Mouse (Mus musculus) midbrain, postnatal 0 days (tissue): Measurements from ENCODE around the gene Prpf19. TPM values are rescaled to one million over a fixed set of nuclear protein-coding genes. Genes with fewer than 3 reads are reported as not detected.

ENCODE experiments used
- ATAC-seq: fragments of 200-750 bp; cut with Nextera tagmentation; 2 replicates; pipeline ENCODE4 v1.8.0; 2017; ENCODE audit warnings: moderate number of reproducible peaks, mild to moderate bottlenecking, moderate TSS enrichment, moderate library complexity; ENCODE audit not compliant: low FRiP score
- DNase-seq: peaks from one replicate; pipeline ENCODE4 v3.0.0-alpha.2; 2015; ENCODE audit warnings: low spot score
- H3K27ac ChIP-seq: fragments of 300-500 bp; sonication (generic); 2 replicates; pipeline ENCODE4 v1.5.1; 2014; ENCODE audit warnings: low read depth, mild to moderate bottlenecking, low read length, mixed read lengths
- H3K27me3 ChIP-seq: fragments of 300-500 bp; sonication (generic); 2 replicates; pipeline ENCODE4 v1.6.1; 2014; ENCODE audit warnings: low read length, control low read depth, mixed read lengths; ENCODE audit not compliant: insufficient read depth
- H3K36me3 ChIP-seq: fragments of 300-500 bp; sonication (generic); 2 replicates; pipeline ENCODE4 v1.6.1; 2014; ENCODE audit warnings: low read length, control low read depth, mixed read lengths; ENCODE audit not compliant: insufficient read depth
- H3K4me1 ChIP-seq: fragments of 300-500 bp; sonication (generic); 2 replicates; pipeline ENCODE4 v1.6.1; 2014; ENCODE audit warnings: mild to moderate bottlenecking, control low read depth, antibody characterized with exemption, low read length, mixed read lengths; ENCODE audit not compliant: insufficient read depth
- H3K4me2 ChIP-seq: fragments of 300-500 bp; sonication (generic); 2 replicates; pipeline ENCODE4 v1.6.1; 2014; ENCODE audit warnings: low read depth, mild to moderate bottlenecking, low read length, mixed read lengths; ENCODE audit not compliant: poor library complexity, severe bottlenecking
- H3K4me3 ChIP-seq: fragments of 300-500 bp; sonication (generic); 2 replicates; pipeline ENCODE4 v1.5.1; 2014; ENCODE audit warnings: low read depth, mild to moderate bottlenecking, low read length, moderate library complexity
- H3K9ac ChIP-seq: fragments of 300-500 bp; sonication (generic); replicated peaks from 2 replicates; pipeline ENCODE4 v1.6.1; 2014; ENCODE audit warnings: mild to moderate bottlenecking, low read length, moderate library complexity, mixed read lengths; ENCODE audit not compliant: poor library complexity, severe bottlenecking
- H3K9me3 ChIP-seq: fragments of 300-500 bp; sonication (generic); 2 replicates; pipeline ENCODE4 v1.6.1; 2016; ENCODE audit warnings: low read length, control low read depth
- CTCF ChIP-seq: IDR thresholded peaks from 2 replicates; pipeline ENCODE4 v1.5.1; 2016; ENCODE audit warnings: antibody characterized with exemption, mild to moderate bottlenecking
- WGBS: fragments of 180-500 bp; shearing (Covaris S2); extraction: QIAGEN DNeasy Blood & Tissue Kit; methylation state at CpG from one replicate; pipeline ENCODE4 v1.1.7; 2014; 5-methylcytosine and 5-hydroxymethylcytosine counted together
- polyA plus RNA-seq: library from polyadenylated mRNA; unstranded; fragments of >200 nt; fragmentation: Nextera tagmentation; extraction: Ambion mirVana; gene quantifications from 2 replicates; pipeline ENCODE4 v1.2.1, GENCODE M21; 2015
- total RNA-seq: library from RNA; depleted of rRNA; stranded (reverse); fragments of >200 nt; gene quantifications from 2 replicates; pipeline ENCODE4 v1.2.3, GENCODE M21; 2014

The Prpf19 gene
- total and polyA plus RNA-seq, 2 experiments from 2014 or later: 38.1 to 298 TPM

GRCm38 (mm10) chr19:10900315-10900714, 5.3 kb downstream of the Prpf19 start:
- Histone ChIP-seq H3K36me3 (peaks cover 62% of the 10 kb centered on the region), H3K4me3 (no peak overlapping the region), H3K27me3 (no peaks in the 10 kb centered on the region), H3K4me1 (peaks cover 5% of the 10 kb centered on the region), H3K9ac (no peak overlapping the region), H3K9me3 (no peaks in the 10 kb centered on the region), H3K27ac (no peak overlapping the region), H3K4me2 (no peak overlapping the region)
- peak; percentile 47 for DNase-seq
- 74% methylated on average over 6 of the region's 6 CpGs for WGBS
- no peak for ATAC-seq
- no peak for TF ChIP-seq CTCF

- TF ChIP-seq CTCF: no peak
- H3K4me1 ChIP-seq: peaks cover 5% of the 10 kb centered on the region
These were observed 6.0 kb downstream of the Prpf19 start for GRCm38 (mm10) chr19:10901046-10901445.

GRCm38 (mm10) chr19:10904512-10904911, 9.5 kb downstream of the Prpf19 start:
- Histone ChIP-seq H3K27ac (no peak overlapping the region), H3K36me3 (peaks cover 68% of the 10 kb centered on the region), H3K27me3 (no peaks in the 10 kb centered on the region), H3K4me1 (no peaks in the 10 kb centered on the region), H3K9ac (no peak overlapping the region), H3K4me3 (no peak overlapping the region), H3K4me2 (no peak overlapping the region), H3K9me3 (no peaks in the 10 kb centered on the region)
- WGBS: 88% methylated on average over 5 of the region's 5 CpGs
- ATAC-seq: no peak
- TF ChIP-seq CTCF: no peak
- no peak for DNase-seq

More at GRCm38 (mm10) chr19:10901046-10901445, 6.0 kb downstream of the Prpf19 start:
- Histone ChIP-seq H3K27ac (no peak overlapping the region), H3K9ac (no peak overlapping the region), H3K27me3 (no peaks in the 10 kb centered on the region), H3K4me2 (no peak overlapping the region), H3K4me3 (no peak overlapping the region), H3K36me3 (peaks cover 69% of the 10 kb centered on the region), H3K9me3 (no peaks in the 10 kb centered on the region)
- ATAC-seq: no peak
- no peak for DNase-seq
- WGBS: 94% methylated on average over 5 of the region's 5 CpGs

- DNase-seq (peak; percentile 40), ATAC-seq (peak; percentile 54; the same call in 1 of the 2 replicates)
- Histone ChIP-seq H3K9ac (no peak overlapping the region), H3K27ac (peak overlapping the region; percentile 43; the same call in 1 of the 2 replicates), H3K27me3 (no peaks in the 10 kb centered on the region), H3K36me3 (peaks cover 64% of the 10 kb centered on the region), H3K4me2 (no peak overlapping the region), H3K9me3 (no peaks in the 10 kb centered on the region), H3K4me3 (no peak overlapping the region), H3K4me1 (no peaks in the 10 kb centered on the region)
- TF ChIP-seq CTCF: no peak
- 61% methylated on average over 7 of the region's 7 CpGs for WGBS
These were observed 10.1 kb downstream of the Prpf19 start for GRCm38 (mm10) chr19:10904927-10905727.

- ATAC-seq (no peak), DNase-seq (no peak)
- Histone ChIP-seq H3K36me3 (peaks cover 58% of the 10 kb centered on the region), H3K4me3 (no peak overlapping the region), H3K27me3 (no peaks in the 10 kb centered on the region), H3K4me1 (no peaks in the 10 kb centered on the region), H3K9ac (no peak overlapping the region), H3K27ac (peak overlapping the region; percentile 43), H3K4me2 (no peak overlapping the region), H3K9me3 (no peaks in the 10 kb centered on the region)
- 69% methylated on average over 5 of the region's 5 CpGs for WGBS
- no peak for TF ChIP-seq CTCF
These were observed 10.6 kb downstream of the Prpf19 start for GRCm38 (mm10) chr19:10905728-10906000.

GRCm38 (mm10) chr19:10907891-10908290, 12.9 kb downstream of the Prpf19 start:
- DNase-seq (peak; percentile 66), ATAC-seq (peak; percentile 25; the same call in 1 of the 2 replicates)
- WGBS: 54% methylated on average over 3 of the region's 3 CpGs
- no peak overlapping the region for H3K4me3 ChIP-seq
- H3K9ac ChIP-seq: no peak overlapping the region
- no peak overlapping the region for H3K27ac ChIP-seq
- no peaks in the 10 kb centered on the region for H3K9me3 ChIP-seq
- peak; percentile 91 for TF ChIP-seq CTCF
- H3K4me1 ChIP-seq: no peaks in the 10 kb centered on the region
- no peaks in the 10 kb centered on the region for H3K27me3 ChIP-seq
- peaks cover 42% of the 10 kb centered on the region for H3K36me3 ChIP-seq
- H3K4me2 ChIP-seq: no peak overlapping the region
